Mouse (Mus musculus): ENCODE results near the gene Acot5.
"Not testable (repeated sequence)": the region's sequence is repeated elsewhere in the genome, so short reads cannot be mapped to it uniquely, and the experiment has no call there.

DNA sequence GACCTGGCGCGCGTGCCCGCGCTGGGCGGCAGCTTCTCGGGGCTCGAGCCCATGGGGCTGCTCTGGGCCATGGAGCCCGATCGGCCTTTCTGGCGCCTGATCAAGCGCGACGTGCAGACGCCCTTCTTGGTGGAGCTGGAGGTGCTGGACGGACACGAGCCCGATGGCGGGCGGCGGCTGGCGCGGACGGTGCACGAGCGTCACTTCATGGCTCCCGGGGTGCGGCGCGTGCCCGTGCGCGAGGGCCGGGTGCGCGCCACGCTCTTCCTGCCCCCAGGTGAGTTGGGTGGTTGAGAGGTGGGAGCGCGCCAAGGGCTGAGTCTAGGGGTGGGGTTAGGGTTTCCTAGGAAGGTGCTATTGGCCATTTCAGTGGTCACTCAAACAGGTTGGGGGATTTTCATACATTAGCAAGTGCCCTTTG lies 30.4 kb upstream of the Acot5 start, which contains the start of gene Gm49366:
- TF ChIP-seq CTCF (IDR thresholded peaks at IDR 0.05; ENCODE audit: extremely low read depth, insufficient read length, insufficient replicate concordance, low read depth, low read length); POLR2A (IDR thresholded peaks at IDR 0.05; ENCODE audit: low read depth, low read length): not testable (repeated sequence)
